Mouse (Mus musculus): ENCODE results near the gene Unc119b. TPM values are rescaled to one million over a fixed set of nuclear protein-coding genes. Genes with fewer than 3 reads are reported as not detected.
A peak's percentile ranks its signal among the peaks of the same experiment; 100 is the strongest.
"Not testable (repeated sequence)": the region's sequence is repeated elsewhere in the genome, so short reads cannot be mapped to it uniquely, and the experiment has no call there.

Gene Unc119b
- polyA plus RNA-seq, 2 experiments, result 5.6 to 6.2 TPM

- no peak overlapping the region for H3K4me3 ChIP-seq (ENCODE audit: insufficient read depth in 1 of 2, low read depth in 2 of 2, low read length in 2 of 2)
- peaks cover 26% of the 10 kb centered on the region for H3K36me3 ChIP-seq (replicated peaks; ENCODE audit: control insufficient read depth, insufficient read depth, low read depth)
- DNase-seq (ENCODE audit: low read depth in 3 of 3, low spot score in 3 of 3) (no peak), ATAC-seq (ENCODE audit: insufficient read depth) (no peak)
- H3K4me1 ChIP-seq (replicated peaks; ENCODE audit: control insufficient read depth in 2 of 2, insufficient read depth in 2 of 2, low read length in 1 of 2), result peaks cover 17 to 33% of the 10 kb centered on the region in 2 experiments
- TF ChIP-seq CTCF (IDR thresholded peaks at IDR 0.05; ENCODE audit: low read depth) (no peak), EP300 (IDR thresholded peaks at IDR 0.05; ENCODE audit: low read depth) (no peak)
- H3K27ac ChIP-seq, result no peak overlapping the region
- 77% methylated on average over 13 of the region's 13 CpGs for WGBS (ENCODE audit: insufficient replicate concordance)
- H3K9ac ChIP-seq (replicated peaks), result no peak overlapping the region
- H3K4me2 ChIP-seq (ENCODE audit: low read depth), result no peak overlapping the region
- H3K9me3 ChIP-seq (ENCODE audit: control insufficient read depth, low read length), result no peaks in the 10 kb centered on the region
- no peaks in the 10 kb centered on the region for H3K27me3 ChIP-seq (ENCODE audit: control insufficient read depth, insufficient read depth, low read length)
Measured at GRCm38 (mm10) chr5:115151457-115151856, 16.7 kb upstream of the Unc119b start.

- no peak overlapping the region for H3K4me2 ChIP-seq (ENCODE audit: low read depth)
- DNase-seq (ENCODE audit: low read depth in 3 of 3, low spot score in 3 of 3) (no peak), ATAC-seq (ENCODE audit: insufficient read depth) (no peak)
- H3K9me3 ChIP-seq (ENCODE audit: control insufficient read depth, low read length), result no peaks in the 10 kb centered on the region
- peaks cover 12 to 28% of the 10 kb centered on the region in 2 experiments for H3K4me1 ChIP-seq (replicated peaks; ENCODE audit: control insufficient read depth in 2 of 2, insufficient read depth in 2 of 2, low read length in 1 of 2)
- H3K36me3 ChIP-seq (replicated peaks; ENCODE audit: control insufficient read depth, insufficient read depth, low read depth), result peaks cover 26% of the 10 kb centered on the region
- 68% methylated on average over 5 of the region's 5 CpGs for WGBS (ENCODE audit: insufficient replicate concordance)
- H3K27me3 ChIP-seq (ENCODE audit: control insufficient read depth, insufficient read depth, low read length), result no peaks in the 10 kb centered on the region
- no peak overlapping the region for H3K9ac ChIP-seq (replicated peaks)
- no peak overlapping the region for H3K4me3 ChIP-seq (ENCODE audit: insufficient read depth in 1 of 2, low read depth in 2 of 2, low read length in 2 of 2)
- H3K27ac ChIP-seq, result no peak overlapping the region
- no peak for TF ChIP-seq CTCF (IDR thresholded peaks at IDR 0.05; ENCODE audit: low read depth)
- TF ChIP-seq EP300 (IDR thresholded peaks at IDR 0.05; ENCODE audit: low read depth), result no peak
Measured at GRCm38 (mm10) chr5:115150991-115151390, 16.2 kb upstream of the Unc119b start.

DNA sequence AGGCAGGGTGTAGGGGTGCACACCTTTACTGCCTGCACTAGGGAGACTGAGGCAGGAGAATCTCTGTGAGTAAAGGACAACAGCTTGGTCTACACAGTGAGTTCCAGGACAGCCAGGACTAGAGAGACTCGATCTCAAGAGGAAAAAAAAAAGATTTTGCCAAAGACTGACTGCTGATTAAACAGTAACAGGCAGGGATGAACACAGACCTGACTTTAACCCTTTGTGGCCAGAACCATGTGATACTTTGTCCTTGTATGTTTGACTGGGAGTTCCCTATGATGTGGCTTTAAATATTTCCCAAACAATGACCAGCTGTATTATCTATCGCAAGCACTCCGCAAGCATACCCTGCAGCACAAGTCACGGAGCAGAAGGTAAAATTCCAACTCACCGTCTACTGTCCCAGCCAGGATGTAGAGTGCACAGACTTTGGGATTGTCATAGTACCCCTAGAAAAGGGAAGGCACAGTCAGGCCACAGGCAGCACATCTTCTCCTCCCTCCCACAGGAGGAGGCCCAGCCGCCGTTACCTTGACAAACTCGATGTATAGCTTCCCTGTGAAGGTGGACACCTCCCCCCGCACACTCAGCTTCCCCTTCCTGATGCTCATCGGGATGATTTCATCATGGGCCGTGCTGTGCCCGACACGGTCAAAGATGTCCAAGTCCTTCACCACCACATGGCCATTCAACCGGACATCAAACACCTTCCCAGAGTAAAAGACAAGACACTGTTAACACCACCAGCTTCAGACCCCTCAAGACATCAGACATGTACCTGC, 15.1 kb upstream of the Unc119b start:
- no peak overlapping the region for H3K27ac ChIP-seq
- H3K4me1 ChIP-seq (replicated peaks; ENCODE audit: control insufficient read depth in 2 of 2, insufficient read depth in 2 of 2, low read length in 1 of 2), result peaks cover 2 to 17% of the 10 kb centered on the region in 2 experiments
- WGBS (ENCODE audit: insufficient replicate concordance), result 76% methylated on average over 14 of the region's 14 CpGs
- no peak overlapping the region for H3K9ac ChIP-seq (replicated peaks)
- H3K9me3 ChIP-seq (ENCODE audit: control insufficient read depth, low read length), result no peaks in the 10 kb centered on the region
- peaks cover 26% of the 10 kb centered on the region for H3K36me3 ChIP-seq (replicated peaks; ENCODE audit: control insufficient read depth, insufficient read depth, low read depth)
- no peaks in the 10 kb centered on the region for H3K27me3 ChIP-seq (ENCODE audit: control insufficient read depth, insufficient read depth, low read length)
- no peak overlapping the region for H3K4me3 ChIP-seq (ENCODE audit: insufficient read depth in 1 of 2, low read depth in 2 of 2, low read length in 2 of 2)
- no peak overlapping the region for H3K4me2 ChIP-seq (ENCODE audit: low read depth)
- DNase-seq (ENCODE audit: low read depth in 3 of 3, low spot score in 3 of 3), result no peak
- no peak for ATAC-seq (ENCODE audit: insufficient read depth)
- TF ChIP-seq CTCF (IDR thresholded peaks at IDR 0.05; ENCODE audit: low read depth), result no peak
- no peak for TF ChIP-seq EP300 (IDR thresholded peaks at IDR 0.05; ENCODE audit: low read depth)

DNA sequence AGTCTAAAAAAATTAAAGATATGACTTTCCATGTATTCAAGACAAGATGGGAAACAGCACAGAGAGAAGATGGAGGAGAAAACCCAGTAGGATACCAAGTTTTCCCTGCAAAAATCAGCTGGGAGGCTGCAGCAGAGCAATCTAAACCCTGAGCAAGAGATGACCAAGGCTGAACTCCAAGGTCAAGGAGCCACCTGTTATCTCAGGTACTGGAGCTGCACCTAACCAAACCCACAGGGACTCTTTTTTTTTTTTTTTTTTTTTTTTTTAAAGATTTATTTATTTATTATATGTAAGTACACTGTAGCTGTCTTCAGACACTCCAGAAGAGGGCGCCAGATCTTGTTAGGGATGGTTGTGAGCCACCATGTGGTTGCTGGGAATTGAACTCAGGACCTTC, 14.1 kb upstream of the Unc119b start:
- not testable (repeated sequence) for H3K4me2 ChIP-seq (ENCODE audit: low read depth); H3K27me3 ChIP-seq (ENCODE audit: control insufficient read depth, insufficient read depth, low read length); ATAC-seq (ENCODE audit: insufficient read depth); H3K27ac ChIP-seq; H3K4me3 ChIP-seq (ENCODE audit: insufficient read depth in 1 of 2, low read depth in 2 of 2, low read length in 2 of 2); H3K9me3 ChIP-seq (ENCODE audit: control insufficient read depth, low read length); H3K9ac ChIP-seq (replicated peaks); DNase-seq (ENCODE audit: low read depth in 3 of 3, low spot score in 3 of 3)
- Histone ChIP-seq H3K36me3 (replicated peaks; ENCODE audit: control insufficient read depth, insufficient read depth, low read depth) (peaks cover 26% of the 10 kb centered on the region), H3K4me1 (replicated peaks; ENCODE audit: control insufficient read depth in 2 of 2, insufficient read depth in 2 of 2, low read length in 1 of 2) (peaks cover 0 to 10% of the 10 kb centered on the region in 2 experiments; a peak in 1 of 4 replicates)
- 0 out of 2 replicates have a peak, but pooled peaks have one; percentile 6 for TF ChIP-seq CTCF (IDR thresholded peaks at IDR 0.05; ENCODE audit: low read depth)
- WGBS (ENCODE audit: insufficient replicate concordance), result no CpG with 5 or more reads among the region's 1 CpGs

- ATAC-seq (ENCODE audit: insufficient read depth) (no peak), DNase-seq (ENCODE audit: low read depth in 3 of 3, low spot score in 3 of 3) (no peak)
- no peak for TF ChIP-seq EP300 (IDR thresholded peaks at IDR 0.05; ENCODE audit: low read depth)
- TF ChIP-seq CTCF (IDR thresholded peaks at IDR 0.05; ENCODE audit: low read depth), result no peak
- Histone ChIP-seq H3K4me2 (ENCODE audit: low read depth) (no peak overlapping the region), H3K9ac (replicated peaks) (no peak overlapping the region), H3K27ac (no peak overlapping the region), H3K4me1 (replicated peaks; ENCODE audit: control insufficient read depth in 2 of 2, insufficient read depth in 2 of 2, low read length in 1 of 2) (peaks cover 0 to 8% of the 10 kb centered on the region in 2 experiments; a peak in 1 of 4 replicates), H3K9me3 (ENCODE audit: control insufficient read depth, low read length) (no peaks in the 10 kb centered on the region), H3K36me3 (replicated peaks; ENCODE audit: control insufficient read depth, insufficient read depth, low read depth) (peaks cover 26% of the 10 kb centered on the region), H3K27me3 (ENCODE audit: control insufficient read depth, insufficient read depth, low read length) (no peaks in the 10 kb centered on the region), H3K4me3 (ENCODE audit: insufficient read depth in 1 of 2, low read depth in 2 of 2, low read length in 2 of 2) (no peak overlapping the region)
- 89% methylated on average over 8 of the region's 8 CpGs for WGBS (ENCODE audit: insufficient replicate concordance)
Measured at GRCm38 (mm10) chr5:115148378-115148777, 13.6 kb upstream of the Unc119b start.

Measured in liver, embryonic 14.5 days (tissue).